Mouse (Mus musculus): ENCODE data around the gene Ceacam15. TPM values are rescaled to one million over a fixed set of nuclear protein-coding genes. Genes with fewer than 3 reads are reported as not detected.
"Not testable (repeated sequence)": the region's sequence is repeated elsewhere in the genome, so short reads cannot be mapped to it uniquely, and the experiment has no call there.

Ceacam15 gene
- polyA plus RNA-seq, 1 experiment from 2014 or later, result not detected

DNA sequence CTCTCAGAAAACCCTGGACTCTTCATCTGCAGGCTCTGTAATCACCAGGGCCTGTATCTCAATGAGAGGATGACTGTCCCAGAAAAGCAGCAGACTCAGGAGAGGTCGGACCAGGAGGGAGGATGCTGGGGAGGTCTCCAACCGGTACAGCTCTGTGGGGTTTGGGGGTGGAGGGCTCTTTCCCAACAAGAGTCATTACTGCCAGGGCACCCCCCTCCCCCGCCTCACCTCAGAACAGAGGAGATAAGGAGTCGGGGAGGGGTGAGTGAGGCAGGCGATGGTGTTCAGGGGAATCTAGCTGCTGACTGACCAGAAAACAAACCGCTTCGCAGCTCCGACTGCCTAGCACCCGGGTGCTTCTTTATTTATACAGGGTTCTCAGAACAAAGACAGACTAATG is 32.7 kb upstream of the Ceacam15 start:
- no peak overlapping the region for H3K4me3 ChIP-seq (ENCODE audit: low read depth, low read length)
- H3K36me3 ChIP-seq (replicated peaks; ENCODE audit: insufficient read depth, low read length), result no peaks in the 10 kb centered on the region
- H3K27me3 ChIP-seq (ENCODE audit: insufficient read depth, low read length), result no peaks in the 10 kb centered on the region
- H3K4me2 ChIP-seq (ENCODE audit: low read depth, low read length), result no peak overlapping the region
- no peak overlapping the region for H3K27ac ChIP-seq (ENCODE audit: low read depth)
- no peak for ATAC-seq
- WGBS (ENCODE audit: insufficient replicate concordance), result 37% methylated on average over 9 of the region's 9 CpGs
- no peaks in the 10 kb centered on the region for H3K4me1 ChIP-seq (ENCODE audit: insufficient read depth)
- TF ChIP-seq EP300 (IDR thresholded peaks at IDR 0.05; ENCODE audit: low read depth) (no peak), CTCF (IDR thresholded peaks at IDR 0.05; ENCODE audit: low read depth) (no peak)
- H3K9ac ChIP-seq (replicated peaks), result no peak overlapping the region
- no peaks in the 10 kb centered on the region for H3K9me3 ChIP-seq (ENCODE audit: low read length)
- no peak for DNase-seq

DNA sequence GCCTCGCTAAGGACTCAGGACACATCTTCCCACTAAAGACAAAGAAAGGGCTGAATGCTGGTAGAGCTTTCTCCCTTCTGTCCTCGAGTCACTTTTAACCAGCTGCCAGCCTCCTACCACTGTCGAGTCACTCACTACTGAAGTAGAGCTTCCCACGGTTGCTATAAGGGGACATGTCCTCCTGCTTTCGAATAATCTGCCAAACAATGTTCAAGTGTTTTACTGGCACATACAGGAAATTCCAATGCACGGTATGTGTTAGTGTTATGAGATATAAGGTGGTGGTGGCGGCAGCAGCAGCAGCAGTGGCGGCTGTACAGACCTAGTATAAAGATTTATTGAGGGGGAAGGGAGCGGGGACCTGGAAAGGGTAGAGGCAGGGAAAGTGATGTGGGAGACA is 30.9 kb upstream of the Ceacam15 start:
- H3K9ac ChIP-seq (replicated peaks), result no peak overlapping the region
- no peak overlapping the region for H3K27ac ChIP-seq (ENCODE audit: low read depth)
- 35% methylated on average over 9 of the region's 9 CpGs for WGBS (ENCODE audit: insufficient replicate concordance)
- no peak for TF ChIP-seq EP300 (IDR thresholded peaks at IDR 0.05; ENCODE audit: low read depth)
- no peak for TF ChIP-seq CTCF (IDR thresholded peaks at IDR 0.05; ENCODE audit: low read depth)
- H3K4me1 ChIP-seq (ENCODE audit: insufficient read depth), result no peaks in the 10 kb centered on the region
- DNase-seq, result no peak
- ATAC-seq, result no peak
- no peak overlapping the region for H3K4me3 ChIP-seq (ENCODE audit: low read depth, low read length)
- H3K4me2 ChIP-seq (ENCODE audit: low read depth, low read length), result no peak overlapping the region
- no peaks in the 10 kb centered on the region for H3K27me3 ChIP-seq (ENCODE audit: insufficient read depth, low read length)
- H3K36me3 ChIP-seq (replicated peaks; ENCODE audit: insufficient read depth, low read length), result no peaks in the 10 kb centered on the region
- no peaks in the 10 kb centered on the region for H3K9me3 ChIP-seq (ENCODE audit: low read length)

DNA sequence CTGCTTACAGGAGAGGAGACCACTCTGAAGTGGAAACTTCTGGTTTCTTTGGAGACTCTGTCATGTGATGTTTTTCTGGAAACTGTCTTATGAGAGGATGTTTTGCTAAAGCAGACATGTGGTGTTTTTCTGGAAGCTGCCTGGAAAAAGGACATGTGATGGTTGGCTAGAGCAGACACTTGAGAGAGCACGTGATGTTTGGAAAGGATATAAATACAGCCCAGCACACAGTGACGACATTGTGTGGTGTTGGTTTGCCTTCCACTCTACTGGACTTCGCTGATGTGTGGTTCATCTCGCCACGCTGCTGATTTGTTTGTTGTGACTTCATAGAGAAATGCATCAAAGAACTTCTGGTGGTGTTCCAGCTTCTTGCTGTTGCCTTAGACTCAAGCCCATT is 25.1 kb upstream of the Ceacam15 start:
- Histone ChIP-seq H3K4me3 (ENCODE audit: low read depth, low read length) (no peak overlapping the region), H3K36me3 (replicated peaks; ENCODE audit: insufficient read depth, low read length) (no peaks in the 10 kb centered on the region), H3K9me3 (ENCODE audit: low read length) (no peaks in the 10 kb centered on the region), H3K4me1 (ENCODE audit: insufficient read depth) (no peaks in the 10 kb centered on the region), H3K4me2 (ENCODE audit: low read depth, low read length) (no peak overlapping the region), H3K27me3 (ENCODE audit: insufficient read depth, low read length) (no peaks in the 10 kb centered on the region), H3K27ac (ENCODE audit: low read depth) (no peak overlapping the region), H3K9ac (replicated peaks) (no peak overlapping the region)
- TF ChIP-seq EP300 (IDR thresholded peaks at IDR 0.05; ENCODE audit: low read depth) (no peak), CTCF (IDR thresholded peaks at IDR 0.05; ENCODE audit: low read depth) (no peak)
- DNase-seq (no peak), ATAC-seq (no peak)
- WGBS (ENCODE audit: insufficient replicate concordance), result 60% methylated on average over 5 of the region's 5 CpGs

DNA sequence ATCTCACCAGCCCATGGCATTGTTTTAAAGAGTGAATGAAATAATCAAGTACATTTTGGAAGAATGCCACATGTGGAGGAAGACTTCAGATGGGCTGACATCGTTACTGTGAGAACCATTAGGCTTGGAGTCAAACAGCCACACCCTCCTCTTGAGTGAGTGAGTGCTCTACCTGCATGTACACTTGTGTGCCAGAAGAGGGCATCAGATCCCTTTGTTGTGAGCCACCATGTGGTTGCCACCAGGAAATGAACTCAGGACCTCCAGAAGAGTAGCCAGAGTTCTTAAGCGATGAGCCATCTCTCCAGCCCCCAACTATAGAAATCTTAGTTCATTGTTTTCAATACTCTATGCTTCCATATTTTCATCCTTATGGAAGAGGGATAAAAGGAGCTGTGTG is 23.5 kb upstream of the Ceacam15 start:
- no peak for DNase-seq
- no peak overlapping the region for H3K27ac ChIP-seq (ENCODE audit: low read depth)
- no peaks in the 10 kb centered on the region for H3K27me3 ChIP-seq (ENCODE audit: insufficient read depth, low read length)
- H3K9ac ChIP-seq (replicated peaks), result no peak overlapping the region
- no peak overlapping the region for H3K4me2 ChIP-seq (ENCODE audit: low read depth, low read length)
- TF ChIP-seq EP300 (IDR thresholded peaks at IDR 0.05; ENCODE audit: low read depth) (no peak), CTCF (IDR thresholded peaks at IDR 0.05; ENCODE audit: low read depth) (peak; percentile 79)
- H3K4me3 ChIP-seq (ENCODE audit: low read depth, low read length), result no peak overlapping the region
- no peaks in the 10 kb centered on the region for H3K9me3 ChIP-seq (ENCODE audit: low read length)
- no peak for ATAC-seq
- no peaks in the 10 kb centered on the region for H3K36me3 ChIP-seq (replicated peaks; ENCODE audit: insufficient read depth, low read length)
- WGBS (ENCODE audit: insufficient replicate concordance), result 38% methylated on average over 2 of the region's 2 CpGs
- no peaks in the 10 kb centered on the region for H3K4me1 ChIP-seq (ENCODE audit: insufficient read depth)

DNA sequence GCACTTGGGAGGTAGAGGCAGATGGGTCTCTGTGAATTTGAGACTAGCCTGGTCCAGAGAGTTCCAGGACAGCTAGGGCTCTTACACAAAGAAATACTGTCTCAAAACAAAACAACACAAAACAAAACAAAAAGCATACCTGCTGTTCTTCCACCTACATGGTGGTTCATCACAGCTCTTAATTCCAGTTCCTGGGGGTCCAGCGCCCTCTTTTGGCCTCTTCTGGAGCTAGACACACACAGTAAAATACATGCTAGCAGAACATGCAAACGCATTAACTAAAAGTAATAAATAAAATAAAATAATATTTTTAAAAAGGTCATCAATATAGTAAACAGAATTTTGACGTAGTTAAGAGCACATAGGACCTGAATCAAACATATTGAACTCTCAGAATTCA is 19.5 kb upstream of the Ceacam15 start:
- Histone ChIP-seq H3K36me3 (replicated peaks; ENCODE audit: insufficient read depth, low read length) (no peaks in the 10 kb centered on the region), H3K27me3 (ENCODE audit: insufficient read depth, low read length) (no peaks in the 10 kb centered on the region), H3K9ac (replicated peaks) (no peak overlapping the region), H3K4me1 (ENCODE audit: insufficient read depth) (no peaks in the 10 kb centered on the region), H3K4me3 (ENCODE audit: low read depth, low read length) (no peak overlapping the region), H3K9me3 (ENCODE audit: low read length) (no peaks in the 10 kb centered on the region), H3K27ac (ENCODE audit: low read depth) (no peak overlapping the region), H3K4me2 (ENCODE audit: low read depth, low read length) (no peak overlapping the region)
- DNase-seq (peak; percentile 32), ATAC-seq (no peak)
- 34% methylated on average over 3 of the region's 3 CpGs for WGBS (ENCODE audit: insufficient replicate concordance)
- TF ChIP-seq CTCF (IDR thresholded peaks at IDR 0.05; ENCODE audit: low read depth), result peak; percentile 59
- TF ChIP-seq EP300 (IDR thresholded peaks at IDR 0.05; ENCODE audit: low read depth), result no peak

DNA sequence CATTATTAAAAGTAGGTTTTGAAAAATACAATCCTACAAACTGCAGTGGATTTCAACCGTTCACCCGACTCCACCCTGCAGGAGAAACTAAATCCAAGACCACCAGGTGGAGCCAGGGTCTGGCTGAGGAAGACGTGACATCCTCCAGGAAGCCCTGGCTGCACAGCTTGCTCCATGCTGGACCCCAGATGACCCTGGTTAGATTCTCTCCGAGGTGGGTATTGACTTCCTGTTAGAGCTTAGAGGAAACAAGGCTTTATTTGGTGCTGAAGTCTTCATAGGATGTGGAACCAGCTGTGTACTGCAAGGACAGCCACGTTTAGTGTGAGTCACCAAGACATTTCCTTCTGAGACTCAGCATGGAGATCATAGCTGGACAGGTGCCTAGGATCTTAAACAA is 13.7 kb upstream of the Ceacam15 start:
- ATAC-seq (peak; percentile 21; the same call in 1 of the 2 replicates), DNase-seq (no peak)

DNA sequence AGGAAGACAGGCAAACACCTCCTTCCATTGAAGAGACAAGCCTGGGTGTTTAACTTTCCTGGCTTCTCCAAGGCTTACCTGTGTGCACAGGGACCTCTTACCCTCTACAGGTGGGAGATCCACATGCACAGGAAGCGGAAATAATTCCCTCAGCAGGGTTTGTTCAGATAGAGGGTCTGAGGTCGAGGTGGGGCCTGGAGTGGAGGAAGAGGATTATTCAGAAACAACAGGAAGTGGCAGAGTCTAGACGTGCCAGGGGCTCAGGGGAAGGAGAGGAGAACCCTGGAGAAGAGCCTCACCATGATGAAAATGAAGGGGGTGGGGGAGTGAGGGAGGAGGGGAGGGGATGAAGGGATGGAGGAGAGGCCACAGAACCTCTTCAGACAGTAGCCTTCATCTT is 4.7 kb upstream of the Ceacam15 start:
- ATAC-seq; H3K4me2 ChIP-seq (ENCODE audit: low read depth, low read length); H3K9me3 ChIP-seq (ENCODE audit: low read length); H3K27ac ChIP-seq (ENCODE audit: low read depth); H3K4me3 ChIP-seq (ENCODE audit: low read depth, low read length); H3K9ac ChIP-seq (replicated peaks); H3K4me1 ChIP-seq (ENCODE audit: insufficient read depth); H3K36me3 ChIP-seq (replicated peaks; ENCODE audit: insufficient read depth, low read length); DNase-seq; H3K27me3 ChIP-seq (ENCODE audit: insufficient read depth, low read length): not testable (repeated sequence)
- 31% methylated on average over 3 of the region's 3 CpGs for WGBS (ENCODE audit: insufficient replicate concordance)

More for the DNA sequence above, 13.7 kb upstream of the Ceacam15 start:
- no peak overlapping the region for H3K4me3 ChIP-seq (ENCODE audit: low read depth, low read length)
- H3K4me2 ChIP-seq (ENCODE audit: low read depth, low read length), result no peak overlapping the region
- WGBS (ENCODE audit: insufficient replicate concordance), result 56% methylated on average over 5 of the region's 5 CpGs
- no peaks in the 10 kb centered on the region for H3K36me3 ChIP-seq (replicated peaks; ENCODE audit: insufficient read depth, low read length)
- H3K27me3 ChIP-seq (ENCODE audit: insufficient read depth, low read length), result no peaks in the 10 kb centered on the region
- H3K27ac ChIP-seq (ENCODE audit: low read depth), result no peak overlapping the region
- H3K9me3 ChIP-seq (ENCODE audit: low read length), result peaks cover 9% of the 10 kb centered on the region
- TF ChIP-seq EP300 (IDR thresholded peaks at IDR 0.05; ENCODE audit: low read depth) (no peak; the same call in 1 of the 2 replicates), CTCF (IDR thresholded peaks at IDR 0.05; ENCODE audit: low read depth) (no peak; the same call in 1 of the 2 replicates)
- H3K4me1 ChIP-seq (ENCODE audit: insufficient read depth), result no peaks in the 10 kb centered on the region
- H3K9ac ChIP-seq (replicated peaks), result no peak overlapping the region

DNA sequence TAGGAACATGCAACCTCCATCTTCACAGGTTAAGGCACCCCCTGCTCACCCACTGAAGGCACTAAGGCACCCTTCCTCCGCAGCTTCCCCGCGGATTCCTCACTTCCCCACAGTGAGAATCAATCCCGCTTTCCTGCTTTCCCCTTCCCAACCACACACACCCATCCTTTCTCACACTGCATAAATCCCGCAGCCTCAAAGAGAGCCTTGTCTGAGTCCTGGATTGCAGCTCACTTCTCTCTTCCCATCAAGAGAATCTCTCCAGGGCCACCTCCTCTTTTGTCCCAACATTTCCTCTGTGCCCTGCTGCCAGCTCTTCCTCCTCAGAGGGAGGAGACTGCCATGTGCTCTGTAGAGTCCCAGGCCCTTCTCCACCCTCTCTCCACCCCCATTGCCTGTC is 806 bp downstream of the Ceacam15 start:
- H3K9ac ChIP-seq (replicated peaks); H3K4me1 ChIP-seq (ENCODE audit: insufficient read depth); H3K9me3 ChIP-seq (ENCODE audit: low read length); H3K4me3 ChIP-seq (ENCODE audit: low read depth, low read length); ATAC-seq; H3K36me3 ChIP-seq (replicated peaks; ENCODE audit: insufficient read depth, low read length); H3K27ac ChIP-seq (ENCODE audit: low read depth); H3K27me3 ChIP-seq (ENCODE audit: insufficient read depth, low read length); DNase-seq; H3K4me2 ChIP-seq (ENCODE audit: low read depth, low read length): not testable (repeated sequence)
- WGBS (ENCODE audit: insufficient replicate concordance), result 41% methylated on average over 5 of the region's 5 CpGs

All from liver, postnatal 0 days (tissue).